Mouse (Mus musculus): ENCODE measurements around the gene Styxl1. TPM values are rescaled to one million over a fixed set of nuclear protein-coding genes. Genes with fewer than 3 reads are reported as not detected.

Gene Styxl1
- polyA plus RNA-seq, 1 experiment from 2014 or later = 0.29 TPM

- ATAC-seq (replicated peaks; ENCODE audit: low FRiP score) (no peak), DNase-seq (ENCODE audit: low spot score) (no peak)
- Histone ChIP-seq H3K9me3 (ENCODE audit: control insufficient read depth, low read length) (no peaks in the 10 kb centered on the region), H3K4me3 (ENCODE audit: low read depth, low read length) (no peak overlapping the region), H3K27me3 (replicated peaks; ENCODE audit: control insufficient read depth, insufficient read depth, low read length) (peaks cover 10% of the 10 kb centered on the region; the same call in 1 of the 2 replicates), H3K4me2 (no peak overlapping the region), H3K27ac (ENCODE audit: low read depth, low read length) (no peak overlapping the region), H3K4me1 (replicated peaks; ENCODE audit: control insufficient read depth, insufficient read depth, low read length) (no peaks in the 10 kb centered on the region), H3K9ac (ENCODE audit: low read depth, low read length) (no peak overlapping the region), H3K36me3 (ENCODE audit: control insufficient read depth, insufficient read depth, low read length) (no peaks in the 10 kb centered on the region)
- 65% methylated on average over 2 of the region's 2 CpGs for WGBS
These were observed 26.6 kb upstream of the Styxl1 start for GRCm38 (mm10) chr5:135804735-135805134.

DNA sequence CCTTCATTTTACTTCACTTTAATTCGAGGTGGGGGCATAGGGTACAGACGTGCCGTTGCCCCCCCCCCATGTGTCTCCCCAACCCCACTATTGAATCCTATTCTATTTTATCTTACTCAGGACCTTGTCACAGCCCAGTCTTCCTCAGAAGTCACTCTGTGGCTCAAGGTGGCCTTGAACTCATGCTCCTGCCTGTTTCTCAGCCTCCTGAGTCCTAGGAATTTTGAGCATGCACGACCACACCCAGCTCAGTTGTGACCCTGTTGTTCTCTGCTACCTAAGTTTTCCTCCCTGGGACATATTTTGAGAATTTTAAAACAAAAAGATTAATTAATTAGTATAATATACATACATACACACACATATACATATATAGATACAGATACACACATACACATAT, 25.5 kb upstream of the Styxl1 start:
- H3K4me3 ChIP-seq (ENCODE audit: low read depth, low read length) = no peak overlapping the region
- H3K27ac ChIP-seq (ENCODE audit: low read depth, low read length) = no peak overlapping the region
- no peaks in the 10 kb centered on the region for H3K36me3 ChIP-seq (ENCODE audit: control insufficient read depth, insufficient read depth, low read length)
- no peak overlapping the region for H3K9ac ChIP-seq (ENCODE audit: low read depth, low read length)
- H3K9me3 ChIP-seq (ENCODE audit: control insufficient read depth, low read length) = no peaks in the 10 kb centered on the region
- DNase-seq (ENCODE audit: low spot score) (no peak), ATAC-seq (replicated peaks; ENCODE audit: low FRiP score) (no peak)
- no peak overlapping the region for H3K4me2 ChIP-seq
- WGBS = 67% methylated on average over 4 of the region's 4 CpGs
- no peaks in the 10 kb centered on the region for H3K4me1 ChIP-seq (replicated peaks; ENCODE audit: control insufficient read depth, insufficient read depth, low read length)
- H3K27me3 ChIP-seq (replicated peaks; ENCODE audit: control insufficient read depth, insufficient read depth, low read length) = peaks cover 10% of the 10 kb centered on the region; the same call in 1 of the 2 replicates

GRCm38 (mm10) chr5:135803135-135803534, 24.9 kb upstream of the Styxl1 start:
- ATAC-seq (replicated peaks; ENCODE audit: low FRiP score) (no peak), DNase-seq (ENCODE audit: low spot score) (no peak)
- Histone ChIP-seq H3K36me3 (ENCODE audit: control insufficient read depth, insufficient read depth, low read length) (no peaks in the 10 kb centered on the region), H3K9ac (ENCODE audit: low read depth, low read length) (no peak overlapping the region), H3K9me3 (ENCODE audit: control insufficient read depth, low read length) (no peaks in the 10 kb centered on the region), H3K4me2 (no peak overlapping the region), H3K4me1 (replicated peaks; ENCODE audit: control insufficient read depth, insufficient read depth, low read length) (no peaks in the 10 kb centered on the region), H3K27me3 (replicated peaks; ENCODE audit: control insufficient read depth, insufficient read depth, low read length) (peaks cover 10% of the 10 kb centered on the region; the same call in 1 of the 2 replicates), H3K4me3 (ENCODE audit: low read depth, low read length) (no peak overlapping the region), H3K27ac (ENCODE audit: low read depth, low read length) (no peak overlapping the region)
- WGBS = 57% methylated on average over 4 of the region's 4 CpGs

DNA sequence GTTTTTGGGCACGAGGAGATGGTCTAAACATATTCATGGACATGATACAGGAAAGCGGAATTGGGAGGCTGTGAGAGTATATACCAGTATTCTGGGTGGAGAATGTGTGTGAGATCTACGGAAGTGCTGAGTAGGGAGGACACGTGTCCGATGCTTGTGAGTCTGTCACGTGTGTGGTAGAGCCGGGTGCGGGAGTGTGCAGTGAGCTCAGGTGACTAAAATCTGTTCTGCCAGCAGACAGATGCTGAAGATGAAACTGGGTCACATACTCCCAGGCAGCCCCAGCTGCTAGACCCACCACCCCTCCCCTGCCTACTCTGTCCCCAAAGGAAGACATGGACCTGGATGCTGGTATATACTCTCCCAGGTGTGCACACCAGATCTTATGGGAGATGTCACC, 24.5 kb upstream of the Styxl1 start:
- Histone ChIP-seq H3K27ac (ENCODE audit: low read depth, low read length) (no peak overlapping the region), H3K36me3 (ENCODE audit: control insufficient read depth, insufficient read depth, low read length) (no peaks in the 10 kb centered on the region), H3K27me3 (replicated peaks; ENCODE audit: control insufficient read depth, insufficient read depth, low read length) (peaks cover 10% of the 10 kb centered on the region; the same call in 1 of the 2 replicates), H3K9me3 (ENCODE audit: control insufficient read depth, low read length) (no peaks in the 10 kb centered on the region), H3K4me1 (replicated peaks; ENCODE audit: control insufficient read depth, insufficient read depth, low read length) (no peaks in the 10 kb centered on the region), H3K9ac (ENCODE audit: low read depth, low read length) (no peak overlapping the region), H3K4me3 (ENCODE audit: low read depth, low read length) (no peak overlapping the region), H3K4me2 (no peak overlapping the region)
- 80% methylated on average over 8 of the region's 8 CpGs for WGBS
- DNase-seq (ENCODE audit: low spot score) (no peak), ATAC-seq (replicated peaks; ENCODE audit: low FRiP score) (no peak)

DNA sequence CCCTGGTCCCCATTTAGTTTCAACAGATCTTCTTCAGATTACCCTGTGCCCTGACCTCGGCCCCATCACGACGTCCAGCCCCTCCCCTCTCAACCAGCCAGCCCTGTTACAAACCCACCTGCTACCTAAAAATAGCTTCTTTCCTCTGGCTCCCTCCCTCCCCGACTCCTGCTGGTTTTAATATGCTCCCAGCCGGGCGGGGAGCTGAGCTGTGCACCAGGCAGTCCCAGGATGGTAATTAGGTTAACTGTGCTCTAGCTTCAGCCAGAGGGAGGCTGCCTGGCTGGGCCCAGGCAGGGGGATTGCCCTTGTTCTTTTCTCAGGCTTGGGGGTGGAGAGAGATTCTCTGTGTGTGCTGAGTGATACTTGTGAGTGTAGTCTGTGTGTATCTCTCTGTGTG, 22.7 kb upstream of the Styxl1 start:
- Histone ChIP-seq H3K4me1 (replicated peaks; ENCODE audit: control insufficient read depth, insufficient read depth, low read length) (no peaks in the 10 kb centered on the region), H3K4me2 (no peak overlapping the region), H3K27me3 (replicated peaks; ENCODE audit: control insufficient read depth, insufficient read depth, low read length) (peaks cover 10% of the 10 kb centered on the region; the same call in 1 of the 2 replicates), H3K9ac (ENCODE audit: low read depth, low read length) (no peak overlapping the region), H3K27ac (ENCODE audit: low read depth, low read length) (no peak overlapping the region), H3K36me3 (ENCODE audit: control insufficient read depth, insufficient read depth, low read length) (no peaks in the 10 kb centered on the region), H3K9me3 (ENCODE audit: control insufficient read depth, low read length) (no peaks in the 10 kb centered on the region), H3K4me3 (ENCODE audit: low read depth, low read length) (no peak overlapping the region)
- 10% methylated on average over 6 of the region's 6 CpGs for WGBS
- no peak for DNase-seq (ENCODE audit: low spot score)
- ATAC-seq (replicated peaks; ENCODE audit: low FRiP score) = no peak

GRCm38 (mm10) chr5:135799746-135800145, 21.6 kb upstream of the Styxl1 start:
- Histone ChIP-seq H3K9ac (ENCODE audit: low read depth, low read length) (no peak overlapping the region), H3K4me3 (ENCODE audit: low read depth, low read length) (no peak overlapping the region), H3K36me3 (ENCODE audit: control insufficient read depth, insufficient read depth, low read length) (no peaks in the 10 kb centered on the region), H3K4me1 (replicated peaks; ENCODE audit: control insufficient read depth, insufficient read depth, low read length) (no peaks in the 10 kb centered on the region), H3K9me3 (ENCODE audit: control insufficient read depth, low read length) (no peaks in the 10 kb centered on the region), H3K4me2 (no peak overlapping the region), H3K27me3 (replicated peaks; ENCODE audit: control insufficient read depth, insufficient read depth, low read length) (peaks cover 8% of the 10 kb centered on the region; the same call in 1 of the 2 replicates), H3K27ac (ENCODE audit: low read depth, low read length) (no peak overlapping the region)
- ATAC-seq (replicated peaks; ENCODE audit: low FRiP score) (no peak), DNase-seq (ENCODE audit: low spot score) (no peak)
- WGBS = 43% methylated on average over 4 of the region's 4 CpGs

DNA sequence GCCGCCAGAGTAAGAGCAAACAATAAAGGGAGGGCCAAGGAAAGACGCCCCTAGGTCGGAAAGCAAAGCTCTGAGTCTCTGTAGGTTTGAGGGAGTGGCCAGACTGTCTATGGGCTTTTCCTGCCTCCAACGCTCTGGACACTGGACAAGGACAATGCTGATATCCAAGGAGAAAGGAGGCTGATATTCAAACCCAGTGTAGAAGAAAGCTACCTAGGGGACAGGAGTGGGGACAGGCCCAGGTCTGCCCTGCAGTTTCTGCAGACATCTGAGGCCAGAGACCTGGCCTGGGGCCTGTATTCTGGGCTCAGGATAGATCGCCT, 16.6 kb upstream of the Styxl1 start:
- no peak overlapping the region for H3K9ac ChIP-seq (ENCODE audit: low read depth, low read length)
- peak overlapping the region; percentile 13; the same call in 1 of the 2 replicates for H3K4me3 ChIP-seq (ENCODE audit: low read depth, low read length)
- DNase-seq (ENCODE audit: low spot score) (no peak), ATAC-seq (replicated peaks; ENCODE audit: low FRiP score) (no peak; the same call in 1 of the 2 replicates)
- peak overlapping the region; percentile 56 for H3K4me2 ChIP-seq
- H3K9me3 ChIP-seq (ENCODE audit: control insufficient read depth, low read length) = no peaks in the 10 kb centered on the region
- no peaks in the 10 kb centered on the region for H3K27me3 ChIP-seq (replicated peaks; ENCODE audit: control insufficient read depth, insufficient read depth, low read length)
- no peak overlapping the region for H3K27ac ChIP-seq (ENCODE audit: low read depth, low read length)
- peaks cover 18% of the 10 kb centered on the region for H3K36me3 ChIP-seq (ENCODE audit: control insufficient read depth, insufficient read depth, low read length)
- WGBS = 11% methylated on average over 5 of the region's 5 CpGs
- H3K4me1 ChIP-seq (replicated peaks; ENCODE audit: control insufficient read depth, insufficient read depth, low read length) = 0 out of 2 replicates have a peak, but pooled peaks cover 2% of the 10 kb centered on the region

GRCm38 (mm10) chr5:135793996-135794858, 16.0 kb upstream of the Styxl1 start:
- Histone ChIP-seq H3K36me3 (ENCODE audit: control insufficient read depth, insufficient read depth, low read length) (peaks cover 24% of the 10 kb centered on the region), H3K4me1 (replicated peaks; ENCODE audit: control insufficient read depth, insufficient read depth, low read length) (0 out of 2 replicates have a peak, but pooled peaks cover 2% of the 10 kb centered on the region), H3K4me3 (ENCODE audit: low read depth, low read length) (peak overlapping the region; percentile 20; the same call in 1 of the 2 replicates), H3K27me3 (replicated peaks; ENCODE audit: control insufficient read depth, insufficient read depth, low read length) (no peaks in the 10 kb centered on the region), H3K4me2 (peak overlapping the region; percentile 56), H3K9me3 (ENCODE audit: control insufficient read depth, low read length) (no peaks in the 10 kb centered on the region), H3K9ac (ENCODE audit: low read depth, low read length) (0 out of 2 replicates have a peak overlapping the region, but pooled peaks have one; percentile 31), H3K27ac (ENCODE audit: low read depth, low read length) (no peak overlapping the region)
- DNase-seq (ENCODE audit: low spot score) = peak; percentile 84
- 16% methylated on average over 20 of the region's 20 CpGs for WGBS
- peak; percentile 56 for ATAC-seq (replicated peaks; ENCODE audit: low FRiP score)

GRCm38 (mm10) chr5:135782901-135783300, 4.7 kb upstream of the Styxl1 start:
- H3K36me3 ChIP-seq (ENCODE audit: control insufficient read depth, insufficient read depth, low read length) = peaks cover 51% of the 10 kb centered on the region
- peaks cover 14% of the 10 kb centered on the region for H3K4me1 ChIP-seq (replicated peaks; ENCODE audit: control insufficient read depth, insufficient read depth, low read length)
- H3K27me3 ChIP-seq (replicated peaks; ENCODE audit: control insufficient read depth, insufficient read depth, low read length) = no peaks in the 10 kb centered on the region
- no peak overlapping the region for H3K9ac ChIP-seq (ENCODE audit: low read depth, low read length)
- no peak overlapping the region for H3K27ac ChIP-seq (ENCODE audit: low read depth, low read length)
- no peak for DNase-seq (ENCODE audit: low spot score)
- 86% methylated on average over 4 of the region's 4 CpGs for WGBS
- no peaks in the 10 kb centered on the region for H3K9me3 ChIP-seq (ENCODE audit: control insufficient read depth, low read length)
- H3K4me3 ChIP-seq (ENCODE audit: low read depth, low read length) = no peak overlapping the region
- no peak for ATAC-seq (replicated peaks; ENCODE audit: low FRiP score)
- H3K4me2 ChIP-seq = no peak overlapping the region
